Mouse (Mus musculus): ENCODE measurements around the gene Olfr1413.

Gene Olfr1413

DNA sequence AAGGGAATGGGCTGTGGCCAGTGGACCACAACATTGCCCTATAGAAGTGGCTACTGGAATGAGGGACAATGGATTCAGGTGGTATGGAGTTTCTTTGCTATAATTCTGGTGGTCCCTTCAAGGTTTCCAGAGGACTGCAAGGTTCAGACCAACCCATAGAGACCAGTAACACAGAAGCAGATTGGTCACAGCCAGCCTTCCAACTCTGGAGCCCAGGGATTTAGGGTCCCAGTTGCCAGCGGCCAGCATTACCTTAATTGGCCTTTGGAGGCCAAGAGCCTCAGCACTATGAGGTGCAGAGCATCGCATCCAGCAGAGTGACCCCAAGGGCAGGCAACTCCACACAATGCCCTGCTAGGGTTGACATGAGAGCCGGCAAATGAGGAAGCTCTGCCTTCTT, at the start of gene Olfr1413:
Gene Olfr1413, plus strand, starts transcription at position 301 of the 400 bp plus-strand sequence.
- no peak for DNase-seq

- peak; percentile 6 for DNase-seq
Observed at GRCm38 (mm10) chr1:92521376-92521775, 49.7 kb upstream of the Olfr1413 start.

DNA sequence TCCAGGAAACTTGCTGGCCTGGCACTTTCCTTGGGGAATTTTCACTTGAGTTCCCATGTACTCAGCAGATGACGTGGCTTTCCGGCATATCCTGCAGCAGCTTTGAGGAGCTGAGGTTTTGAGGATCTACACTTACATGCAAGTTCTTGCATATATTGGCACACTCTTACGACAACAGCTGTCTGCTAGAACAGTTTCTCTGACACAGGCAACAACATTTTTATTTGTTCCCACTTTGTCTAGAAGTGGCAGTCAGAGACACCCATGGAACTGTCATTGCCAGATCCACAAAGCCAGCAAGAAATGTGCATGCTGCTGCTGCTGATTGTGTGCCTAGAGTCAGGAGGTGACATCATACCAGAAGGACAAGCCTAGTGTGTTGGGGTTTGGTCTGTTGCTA, 47.4 kb upstream of the Olfr1413 start:
- no peak for DNase-seq

DNA sequence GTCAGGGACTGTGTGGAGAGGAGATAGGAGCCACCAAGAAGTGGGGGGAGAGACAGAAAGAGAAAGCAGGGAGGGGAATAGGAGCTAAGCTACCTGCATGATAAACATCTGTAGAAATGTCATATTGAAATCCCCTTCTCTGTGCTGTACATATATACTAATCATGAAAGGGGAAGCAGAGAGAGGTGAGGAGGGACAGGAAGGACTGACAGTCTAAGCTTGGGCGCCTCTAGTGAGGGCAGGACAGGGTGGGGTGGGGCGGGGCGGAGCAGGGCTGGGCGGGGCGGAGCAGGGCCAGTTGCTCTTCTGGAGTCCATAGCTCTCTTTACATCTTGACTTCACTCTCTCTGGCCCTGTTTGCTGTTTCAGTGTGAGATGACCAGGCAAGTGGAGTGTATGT, 34.1 kb upstream of the Olfr1413 start:
- DNase-seq: no peak

DNA sequence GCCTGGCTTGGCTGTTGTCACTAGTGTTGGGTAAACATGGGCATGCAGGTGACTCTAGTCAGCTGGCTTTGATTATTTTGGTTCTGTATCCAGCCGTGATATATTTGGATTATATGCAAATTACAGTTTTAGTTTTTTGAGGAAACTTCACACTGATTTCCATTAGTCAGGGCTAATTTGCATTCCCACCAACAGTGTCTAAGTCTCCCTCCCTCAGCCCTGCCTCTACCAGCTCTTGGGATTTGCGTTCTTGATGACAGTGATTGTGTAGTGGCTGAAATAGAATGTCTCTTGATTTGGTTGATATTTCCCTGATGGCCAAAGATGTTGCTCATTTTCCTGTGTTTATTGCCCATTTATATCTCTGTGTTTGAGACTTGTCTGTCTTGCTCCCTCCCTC, 32.1 kb upstream of the Olfr1413 start:
- DNase-seq: no peak

GRCm38 (mm10) chr1:92545929-92546328, 25.2 kb upstream of the Olfr1413 start:
- DNase-seq: no peak

- DNase-seq: no peak
Observed at GRCm38 (mm10) chr1:92585479-92585878, 14.4 kb downstream of the Olfr1413 start, which contains the start of gene Olfr1412. Gene Olfr1412, plus strand, starts transcription at chr1:92585779.

DNA sequence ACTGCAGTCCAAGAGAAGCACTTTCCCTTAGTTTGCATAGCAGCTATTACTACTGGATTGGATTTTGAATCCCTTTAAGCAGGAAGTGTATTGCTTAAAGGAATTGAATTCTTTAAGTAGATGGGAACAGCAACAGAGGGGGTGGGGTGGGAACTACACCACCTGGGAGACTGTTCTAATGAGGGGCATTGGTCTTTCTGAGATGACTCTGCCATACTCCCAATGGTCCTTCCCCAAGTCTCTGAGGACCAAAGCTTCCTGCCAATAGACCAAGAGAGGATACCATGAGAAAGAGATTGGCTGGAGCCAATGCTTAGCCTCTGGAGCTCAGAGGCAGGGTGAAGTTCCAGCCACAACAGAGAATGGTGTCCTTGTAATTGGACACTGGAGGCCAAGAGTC, 23.0 kb downstream of the Olfr1413 start, which contains the start of gene Olfr1411:
Gene Olfr1411, plus strand, starts transcription at position 301 of the 400 bp plus-strand sequence.
- no peak for DNase-seq

DNA sequence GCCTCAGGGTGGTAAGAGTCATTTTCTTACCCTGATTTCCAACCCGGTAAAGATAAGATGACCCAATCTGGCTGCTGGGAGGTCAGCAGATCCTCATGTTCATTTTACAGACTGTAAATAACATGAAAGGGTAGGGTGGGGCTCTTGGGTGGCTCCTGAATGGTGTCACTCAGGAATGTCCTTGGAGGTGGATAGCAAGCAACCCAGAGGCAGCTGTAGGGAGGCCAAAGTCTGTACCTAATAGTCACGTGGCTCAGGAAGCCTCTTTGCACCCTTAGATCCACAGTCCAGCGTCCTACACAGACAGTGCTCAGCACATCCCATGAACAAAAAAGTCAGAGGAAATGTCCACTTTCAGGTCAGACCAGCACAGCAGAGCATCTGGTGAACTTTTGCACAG, 24.9 kb downstream of the Olfr1413 start:
- no peak for DNase-seq

- DNase-seq: no peak
Observed at GRCm38 (mm10) chr1:92605482-92605881, 34.4 kb downstream of the Olfr1413 start, which contains the start of gene Olfr1410. Gene Olfr1410, plus strand, starts transcription at chr1:92605782.

DNA sequence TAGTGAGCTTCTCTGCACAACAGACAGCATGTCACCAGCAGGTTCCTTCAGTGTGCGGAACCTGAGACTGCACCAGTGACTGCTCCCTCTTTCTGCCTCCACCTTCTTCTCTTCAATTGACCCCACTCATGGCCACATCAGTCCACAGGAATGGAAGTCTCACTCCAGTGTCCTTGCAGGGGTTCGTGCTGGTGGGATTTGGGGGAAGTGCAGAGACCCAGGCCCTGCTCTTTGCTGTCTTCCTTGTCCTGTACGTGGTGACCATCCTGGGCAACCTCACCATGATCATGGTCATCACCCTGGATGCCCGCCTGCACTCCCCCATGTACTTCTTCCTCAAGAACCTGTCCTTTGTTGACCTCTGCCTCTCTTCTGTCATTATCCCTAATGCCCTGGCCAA, 36.6 kb downstream of the Olfr1413 start:
- no peak for DNase-seq

DNA sequence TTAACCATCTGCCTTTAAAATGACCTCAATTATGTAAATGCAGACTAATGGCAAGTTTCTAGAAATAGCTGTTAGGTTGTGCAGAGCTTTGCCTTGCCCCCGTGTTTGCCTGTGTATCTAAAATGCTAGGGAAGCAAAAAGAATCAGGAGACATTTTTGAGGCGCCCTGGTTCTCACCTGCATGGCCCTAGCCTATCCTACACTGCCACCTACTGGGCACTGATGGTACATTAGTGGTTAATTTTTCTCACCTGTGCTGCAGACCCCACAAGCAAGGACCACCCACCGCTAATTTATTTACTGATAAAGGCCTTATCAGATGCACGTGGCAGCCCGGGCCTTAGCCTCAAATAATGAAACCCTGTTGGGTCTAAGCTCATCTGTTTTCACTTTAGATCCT, 39.9 kb downstream of the Olfr1413 start:
- peak; percentile 64 for DNase-seq

DNA sequence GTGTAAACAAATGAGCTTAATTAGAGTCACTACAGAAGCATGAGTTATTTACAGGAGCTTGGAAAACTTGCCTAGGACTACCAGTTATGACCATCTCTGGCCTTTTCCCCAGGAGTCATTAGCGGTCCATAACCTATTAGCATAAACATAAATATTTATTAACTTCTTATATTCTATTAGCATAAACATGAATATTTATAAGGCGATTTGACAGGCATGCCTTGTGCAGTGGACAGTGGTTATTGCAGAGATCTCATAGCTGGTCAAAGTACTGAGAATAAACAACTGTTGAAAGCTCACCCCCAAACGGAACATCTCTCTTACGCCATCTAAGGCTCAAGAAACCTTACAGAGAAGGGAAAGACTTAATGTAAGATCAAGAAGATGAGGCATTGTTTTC, 42.1 kb downstream of the Olfr1413 start:
- DNase-seq: no peak

GRCm38 (mm10) chr1:92614516-92614915, 43.4 kb downstream of the Olfr1413 start:
- peak; percentile 28 for DNase-seq

DNA sequence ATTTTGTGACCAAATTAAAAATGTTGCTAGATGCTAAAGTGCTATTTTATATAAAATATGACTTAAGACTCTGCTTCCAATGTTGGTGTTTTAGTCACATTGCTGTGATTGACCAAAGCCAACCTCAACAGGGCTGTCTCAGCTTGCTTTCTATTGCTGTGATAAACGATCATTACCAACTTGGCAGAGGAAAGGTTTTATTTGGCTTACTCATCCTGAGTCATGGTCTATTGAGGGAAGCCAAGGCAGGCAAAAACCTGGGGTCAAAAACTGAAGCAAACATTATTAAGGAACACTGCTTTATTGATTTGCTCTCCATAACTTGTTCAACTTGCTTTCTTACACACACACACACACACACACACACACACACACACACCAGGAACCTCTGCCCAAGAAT, 44.9 kb downstream of the Olfr1413 start:
- DNase-seq: no peak

DNA sequence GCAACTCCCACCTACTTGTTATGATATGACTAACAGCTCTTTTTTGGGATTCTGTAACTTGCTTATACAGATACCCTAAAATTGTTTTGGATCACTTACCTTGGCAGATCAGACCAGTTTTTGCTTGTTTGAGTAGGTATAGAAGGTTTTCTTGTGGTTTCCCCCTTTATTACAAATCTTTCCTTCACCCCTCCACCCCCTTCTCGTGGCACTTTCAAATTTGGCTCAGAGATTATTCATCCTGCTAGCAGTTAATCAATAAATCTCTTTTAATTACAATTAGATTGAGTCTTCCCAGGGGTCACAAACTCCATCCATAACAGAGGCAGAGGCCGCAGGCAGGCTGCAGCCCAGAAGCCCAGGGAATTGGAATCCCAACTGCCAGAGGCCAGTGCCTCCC, 46.4 kb downstream of the Olfr1413 start, which contains the start of gene Olfr12:
Gene Olfr12, plus strand, starts transcription at position 301 of the 400 bp plus-strand sequence.
- DNase-seq: no peak

DNA sequence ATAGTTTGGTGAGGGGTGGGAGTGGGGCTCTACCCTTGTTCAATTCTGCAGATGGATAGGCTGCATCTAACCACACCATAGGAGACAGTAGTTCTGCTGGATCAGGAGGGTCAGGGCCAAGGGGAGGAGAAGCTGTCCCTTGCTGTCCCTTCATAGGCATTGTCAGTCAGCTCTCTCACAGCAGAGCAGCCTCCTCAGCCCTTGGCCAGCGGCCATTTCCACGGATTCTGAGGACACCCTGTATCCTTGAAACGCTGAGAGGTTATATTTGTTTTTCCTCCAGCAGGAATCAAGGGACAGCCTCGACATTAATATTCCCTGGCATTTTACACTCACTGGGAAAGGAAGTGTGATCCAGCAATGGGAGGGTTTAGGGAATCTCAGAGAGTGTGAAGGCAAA, 47.2 kb downstream of the Olfr1413 start:
- no peak for DNase-seq
